Mouse (Mus musculus): ENCODE measurements around the gene Dut.

Gene Dut

GRCm38 (mm10) chr2:125247108-125247961, at the start of gene Dut:
Dut (plus strand) TSS chr2:125247190.
- DNase-seq, result peak; percentile 98

- DNase-seq, result no peak
Observed at GRCm38 (mm10) chr2:125208894-125209596, 37.9 kb upstream of the Dut start.

GRCm38 (mm10) chr2:125211831-125212510, 35.0 kb upstream of the Dut start:
- DNase-seq, result no peak

- peak; percentile 38 for DNase-seq
Observed at GRCm38 (mm10) chr2:125214592-125214991, 32.4 kb upstream of the Dut start.

- no peak for DNase-seq
Observed at GRCm38 (mm10) chr2:125217286-125217685, 29.7 kb upstream of the Dut start.

- no peak for DNase-seq
Observed at GRCm38 (mm10) chr2:125218566-125218965, 28.4 kb upstream of the Dut start.

GRCm38 (mm10) chr2:125219268-125219667, 27.7 kb upstream of the Dut start:
- no peak for DNase-seq

- no peak for DNase-seq
Observed at GRCm38 (mm10) chr2:125221673-125222072, 25.3 kb upstream of the Dut start.

- no peak for DNase-seq
Observed at GRCm38 (mm10) chr2:125228472-125229409, 18.2 kb upstream of the Dut start.

GRCm38 (mm10) chr2:125232183-125232582, 14.8 kb upstream of the Dut start:
- no peak for DNase-seq

GRCm38 (mm10) chr2:125233537-125233936, 13.5 kb upstream of the Dut start:
- DNase-seq, result no peak

- no peak for DNase-seq
Observed at GRCm38 (mm10) chr2:125234049-125234448, 12.9 kb upstream of the Dut start.

GRCm38 (mm10) chr2:125245545-125246285, 1.3 kb upstream of the Dut start:
- DNase-seq, result no peak

GRCm38 (mm10) chr2:125246669-125247068, 321 bp upstream of the Dut start:
- no peak for DNase-seq

- DNase-seq, result no peak
Observed at GRCm38 (mm10) chr2:125247962-125248235, 909 bp downstream of the Dut start.

- no peak for DNase-seq
Observed at GRCm38 (mm10) chr2:125248256-125248655, 1.3 kb downstream of the Dut start.

GRCm38 (mm10) chr2:125249339-125249738, 2.3 kb downstream of the Dut start:
- DNase-seq, result no peak

- DNase-seq, result no peak
Observed at GRCm38 (mm10) chr2:125249874-125250273, 2.9 kb downstream of the Dut start.

GRCm38 (mm10) chr2:125251781-125252180, 4.8 kb downstream of the Dut start:
- DNase-seq, result no peak

GRCm38 (mm10) chr2:125252275-125252674, 5.3 kb downstream of the Dut start:
- peak; percentile 26 for DNase-seq

- no peak for DNase-seq
Observed at GRCm38 (mm10) chr2:125253699-125254098, 6.7 kb downstream of the Dut start.

GRCm38 (mm10) chr2:125254630-125255029, 7.6 kb downstream of the Dut start:
- DNase-seq, result no peak
